Mouse (Mus musculus) hindbrain, embryonic 13.5 days (tissue): ENCODE results near the gene Gm18596. TPM values are rescaled to one million over a fixed set of nuclear protein-coding genes. Genes with fewer than 3 reads are reported as not detected.
A peak's percentile ranks its signal among the peaks of the same experiment; 100 is the strongest.
"Not testable (repeated sequence)": the region's sequence is repeated elsewhere in the genome, so short reads cannot be mapped to it uniquely, and the experiment has no call there.

Experiments used
- ATAC-seq: fragments of 200-750 bp; cut with Nextera tagmentation; 2 replicates; pipeline ENCODE4 v1.8.0; 2017; ENCODE audit warnings: moderate TSS enrichment; ENCODE audit not compliant: low FRiP score
- H3K27ac ChIP-seq: fragments of 300-500 bp; sonication (generic); 2 replicates; pipeline ENCODE4 v1.5.1; 2015; ENCODE audit warnings: inconsistent platforms, mild to moderate bottlenecking, moderate library complexity
- H3K27me3 ChIP-seq: fragments of 300-500 bp; sonication (generic); 2 replicates; pipeline ENCODE4 v1.6.1; 2015; ENCODE audit warnings: mild to moderate bottlenecking, inconsistent platforms
- H3K36me3 ChIP-seq: fragments of 300-500 bp; sonication (generic); 2 replicates; pipeline ENCODE4 v1.6.1; 2015; ENCODE audit warnings: mild to moderate bottlenecking, inconsistent platforms
- H3K4me1 ChIP-seq: fragments of 300-500 bp; sonication (generic); replicated peaks from 2 replicates; pipeline ENCODE4 v1.6.1; 2015; ENCODE audit warnings: inconsistent platforms
- H3K4me2 ChIP-seq: fragments of 300-500 bp; sonication (generic); 2 replicates; pipeline ENCODE4 v1.6.1; 2015; ENCODE audit warnings: inconsistent platforms, mild to moderate bottlenecking, moderate library complexity
- H3K4me3 ChIP-seq: fragments of 300-500 bp; sonication (generic); 2 replicates; pipeline ENCODE4 v1.5.1; 2015; ENCODE audit warnings: mild to moderate bottlenecking, inconsistent platforms
- H3K9ac ChIP-seq: fragments of 300-500 bp; sonication (generic); 2 replicates; pipeline ENCODE4 v1.6.1; 2015; ENCODE audit warnings: mild to moderate bottlenecking, inconsistent platforms
- H3K9me3 ChIP-seq: fragments of 300-500 bp; sonication (generic); 2 replicates; pipeline ENCODE4 v1.6.1; 2016; ENCODE audit warnings: inconsistent platforms
- WGBS: fragments of 180-500 bp; shearing (Covaris S2); methylation state at CpG from one replicate; pipeline ENCODE4 v1.1.7; 2015; 5-methylcytosine and 5-hydroxymethylcytosine counted together
- polyA plus RNA-seq: library from polyadenylated mRNA; unstranded; fragments of >200 nt; fragmentation: Nextera tagmentation; extraction: Ambion mirVana; gene quantifications from 2 replicates; pipeline ENCODE4 v1.2.1, GENCODE M21; 2015

Gene Gm18596
- polyA plus RNA-seq = not detected in 2 replicates

DNA sequence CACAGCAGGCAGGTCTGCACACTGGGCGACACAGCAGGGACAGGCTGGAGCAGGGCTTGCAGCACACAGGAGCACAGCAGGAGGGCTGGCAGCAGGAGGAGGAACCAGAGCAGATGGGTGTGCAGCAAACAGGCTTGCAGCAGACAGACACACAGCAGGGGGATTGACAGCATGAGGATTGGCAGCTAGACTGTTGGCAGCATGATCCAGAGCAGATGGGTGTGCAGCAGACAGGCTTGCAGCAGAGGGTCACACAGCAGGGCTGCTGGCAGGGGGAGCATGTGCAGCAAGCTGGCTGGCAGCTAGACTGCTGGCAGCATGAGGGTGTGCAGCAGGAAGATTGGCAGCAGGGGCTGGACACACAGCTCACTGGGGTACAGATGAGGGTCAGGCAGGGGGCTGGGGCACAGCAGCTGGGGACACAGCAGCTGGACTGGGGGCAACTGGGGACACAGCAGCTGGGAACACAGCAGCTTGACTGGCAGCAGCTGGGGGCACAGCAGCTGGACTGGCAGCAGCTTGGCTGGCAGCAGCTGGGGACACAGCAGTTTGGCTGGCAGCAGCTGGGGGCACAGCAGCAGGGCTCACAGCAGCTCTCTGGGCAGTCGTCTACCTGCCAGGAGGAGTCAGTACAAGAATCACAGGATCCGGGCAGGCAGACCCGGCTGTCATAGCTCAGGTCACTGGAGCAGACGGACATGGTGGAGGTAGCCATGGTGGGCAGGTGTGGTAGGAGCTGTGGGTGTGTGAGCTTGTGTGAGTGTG, at the start of gene Gm18596:
Gene Gm18596, minus strand, starts transcription at position 715 of the 765 bp plus-strand sequence.
- H3K4me1 ChIP-seq, H3K27me3 ChIP-seq, ATAC-seq, H3K4me2 ChIP-seq, H3K4me3 ChIP-seq, H3K9ac ChIP-seq, H3K36me3 ChIP-seq, H3K9me3 ChIP-seq: not testable (repeated sequence)
- 0 out of 2 replicates have a peak within 1 kb of the TSS, but pooled peaks have one; percentile 30 for H3K27ac ChIP-seq
- 51% methylated on average over 5 of the region's 5 CpGs for WGBS

GRCm38 (mm10) chr10:77788621-77789020, 46.2 kb upstream of the Gm18596 start:
- Histone ChIP-seq H3K27ac (no peak overlapping the region), H3K27me3 (no peaks in the 10 kb centered on the region), H3K4me1 (no peaks in the 10 kb centered on the region), H3K4me2 (no peak overlapping the region), H3K36me3 (no peaks in the 10 kb centered on the region), H3K9ac (no peak overlapping the region), H3K9me3 (no peaks in the 10 kb centered on the region), H3K4me3 (no peak overlapping the region)
- ATAC-seq = no peak
- 85% methylated on average over 2 of the region's 2 CpGs for WGBS

DNA sequence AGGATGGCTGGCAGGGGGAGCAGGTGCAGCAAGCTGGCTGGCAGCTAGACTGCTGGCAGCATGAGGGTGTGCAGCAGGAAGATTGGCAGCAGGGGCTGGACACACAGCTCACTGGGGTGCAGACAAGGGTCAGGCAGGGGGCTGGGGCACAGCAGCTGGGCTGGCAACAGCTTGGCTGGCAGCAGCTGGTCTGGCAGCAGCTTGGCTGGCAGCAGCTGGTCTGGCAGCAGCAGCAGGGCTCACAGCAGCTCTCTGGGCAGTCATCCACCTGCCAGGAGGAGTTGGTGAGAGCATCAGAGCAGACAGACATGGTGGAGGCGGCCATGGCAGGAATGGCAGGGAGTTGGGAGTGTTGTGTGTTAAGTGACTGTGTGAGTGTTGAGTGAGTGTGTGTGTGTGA, 45.4 kb upstream of the Gm18596 start, which contains the start of gene Gm7137:
Gene Gm7137, minus strand, starts transcription at position 325 of the 400 bp plus-strand sequence.
- H3K9ac ChIP-seq, H3K4me1 ChIP-seq, H3K4me3 ChIP-seq, H3K27ac ChIP-seq, H3K27me3 ChIP-seq, H3K36me3 ChIP-seq, H3K9me3 ChIP-seq, H3K4me2 ChIP-seq, ATAC-seq: not testable (repeated sequence)
- WGBS = 80% methylated on average over 1 of the region's 1 CpGs

DNA sequence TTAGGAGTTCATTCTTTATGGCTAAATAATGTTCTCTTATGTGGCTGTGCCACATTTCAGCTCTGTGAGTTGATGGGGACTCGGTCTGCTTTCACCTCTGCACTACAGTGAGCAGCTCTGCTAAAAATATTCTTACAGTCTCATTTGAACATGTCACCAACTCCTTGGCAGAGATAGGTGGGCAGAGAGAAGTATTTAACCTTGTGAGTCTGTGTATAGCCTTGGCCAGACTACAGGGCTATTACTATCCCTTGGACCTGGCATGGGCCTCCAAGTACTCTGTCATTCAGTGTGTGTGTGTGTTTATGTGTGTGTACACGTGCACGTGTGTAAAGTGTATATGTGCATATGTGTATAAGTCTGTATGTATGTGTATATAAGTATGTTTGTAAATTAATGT, 41.0 kb upstream of the Gm18596 start:
- not testable (repeated sequence) for H3K9ac ChIP-seq, H3K27ac ChIP-seq, H3K27me3 ChIP-seq, H3K4me2 ChIP-seq, H3K36me3 ChIP-seq, H3K4me1 ChIP-seq, H3K4me3 ChIP-seq, H3K9me3 ChIP-seq, ATAC-seq
- 93% methylated on average over 3 of the region's 3 CpGs for WGBS

DNA sequence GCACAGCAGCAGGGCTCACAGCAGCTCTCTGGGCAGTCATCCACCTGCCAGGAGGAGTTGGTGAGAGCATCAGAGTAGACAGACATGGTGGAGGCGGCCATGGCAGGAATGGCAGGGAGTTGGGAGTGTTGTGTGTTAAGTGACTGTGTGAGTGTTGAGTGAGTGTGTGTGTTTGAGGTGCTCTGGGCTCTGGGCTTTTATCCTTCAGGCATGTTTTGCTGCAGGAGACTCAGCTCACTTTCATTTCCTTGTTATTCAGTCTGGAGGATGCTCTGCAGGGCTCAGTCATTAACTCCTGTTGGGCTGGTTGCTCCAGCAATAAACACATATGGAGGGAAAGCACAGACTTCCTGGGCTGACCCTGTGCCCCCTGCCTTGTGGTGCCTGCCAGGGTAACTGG, 40.0 kb upstream of the Gm18596 start, which contains the start of gene Gm3250:
Gene Gm3250, minus strand, starts transcription at position 101 of the 400 bp plus-strand sequence.
- not testable (repeated sequence) for ATAC-seq, H3K27ac ChIP-seq, H3K4me1 ChIP-seq, H3K4me2 ChIP-seq, H3K9me3 ChIP-seq, H3K27me3 ChIP-seq, H3K9ac ChIP-seq, H3K36me3 ChIP-seq, H3K4me3 ChIP-seq
- WGBS = 78% methylated on average over 1 of the region's 1 CpGs

DNA sequence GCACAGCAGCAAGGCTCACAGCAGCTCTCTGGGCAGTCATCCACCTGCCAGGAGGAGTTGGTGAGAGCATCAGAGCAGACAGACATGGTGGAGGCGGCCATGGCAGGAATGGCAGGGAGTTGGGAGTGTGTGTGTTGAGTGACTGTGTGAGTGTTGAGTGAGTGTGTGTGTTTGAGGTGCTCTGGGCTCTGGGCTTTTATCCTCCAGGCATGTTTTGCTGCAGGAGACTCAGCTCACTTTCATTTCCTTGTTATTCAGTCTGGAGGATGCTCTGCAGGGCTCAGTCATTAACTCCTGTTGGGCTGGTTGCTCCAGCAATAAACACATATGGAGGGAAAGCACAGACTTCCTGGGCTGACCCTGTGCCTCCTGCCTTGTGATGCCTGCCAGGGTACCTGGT, 34.4 kb upstream of the Gm18596 start, which contains the start of gene Gm7138:
Gene Gm7138, minus strand, starts transcription at position 101 of the 400 bp plus-strand sequence.
- not testable (repeated sequence) for H3K27me3 ChIP-seq, H3K9me3 ChIP-seq, H3K4me2 ChIP-seq, H3K4me3 ChIP-seq, H3K27ac ChIP-seq, H3K36me3 ChIP-seq, H3K9ac ChIP-seq, ATAC-seq, H3K4me1 ChIP-seq
- WGBS = 70% methylated on average over 1 of the region's 1 CpGs

GRCm38 (mm10) chr10:77772142-77772541, 29.7 kb upstream of the Gm18596 start:
- H3K36me3 ChIP-seq, H3K4me1 ChIP-seq, H3K4me3 ChIP-seq, H3K9ac ChIP-seq, H3K9me3 ChIP-seq, ATAC-seq, H3K27ac ChIP-seq, H3K27me3 ChIP-seq, H3K4me2 ChIP-seq: not testable (repeated sequence)
- WGBS = 93% methylated on average over 3 of the region's 3 CpGs

- 75% methylated on average over 1 of the region's 1 CpGs for WGBS
- H3K27me3 ChIP-seq, H3K4me3 ChIP-seq, H3K4me1 ChIP-seq, H3K9me3 ChIP-seq, ATAC-seq, H3K9ac ChIP-seq, H3K4me2 ChIP-seq, H3K27ac ChIP-seq, H3K36me3 ChIP-seq: not testable (repeated sequence)
Measured at GRCm38 (mm10) chr10:77771225-77771624, 28.8 kb upstream of the Gm18596 start, which contains the start of gene Gm3238. Gm3238 (minus strand) TSS chr10:77771325.

- H3K36me3 ChIP-seq = no peaks in the 10 kb centered on the region
- no peaks in the 10 kb centered on the region for H3K4me1 ChIP-seq
- H3K4me3 ChIP-seq = no peak overlapping the region
- ATAC-seq = no peak
- no peak overlapping the region for H3K27ac ChIP-seq
- no peak overlapping the region for H3K9ac ChIP-seq
- 81% methylated on average over 1 of the region's 1 CpGs for WGBS
- H3K9me3 ChIP-seq = no peaks in the 10 kb centered on the region
- no peaks in the 10 kb centered on the region for H3K27me3 ChIP-seq
- H3K4me2 ChIP-seq = no peak overlapping the region
Measured at GRCm38 (mm10) chr10:77769727-77770126, 27.3 kb upstream of the Gm18596 start.

GRCm38 (mm10) chr10:77759582-77759981, 17.1 kb upstream of the Gm18596 start, which contains the start of gene Gm3233:
Gm3233 (minus strand) TSS chr10:77759682.
- H3K9ac ChIP-seq, H3K27ac ChIP-seq, H3K4me2 ChIP-seq, H3K27me3 ChIP-seq, ATAC-seq, H3K4me1 ChIP-seq, H3K9me3 ChIP-seq, H3K4me3 ChIP-seq, H3K36me3 ChIP-seq: not testable (repeated sequence)
- no CpG with 5 or more reads among the region's 1 CpGs for WGBS

GRCm38 (mm10) chr10:77753448-77753847, 11.0 kb upstream of the Gm18596 start:
- Histone ChIP-seq H3K9me3 (no peaks in the 10 kb centered on the region), H3K4me1 (no peaks in the 10 kb centered on the region), H3K36me3 (no peaks in the 10 kb centered on the region), H3K9ac (no peak overlapping the region), H3K4me3 (no peak overlapping the region), H3K27ac (no peak overlapping the region), H3K27me3 (no peaks in the 10 kb centered on the region), H3K4me2 (no peak overlapping the region)
- ATAC-seq = no peak

- H3K27ac ChIP-seq, H3K27me3 ChIP-seq, H3K36me3 ChIP-seq, ATAC-seq, H3K4me3 ChIP-seq, H3K9ac ChIP-seq, H3K4me1 ChIP-seq, H3K4me2 ChIP-seq, H3K9me3 ChIP-seq: not testable (repeated sequence)
- WGBS = 63% methylated on average over 3 of the region's 3 CpGs
Measured at GRCm38 (mm10) chr10:77752312-77752711, 9.9 kb upstream of the Gm18596 start.

DNA sequence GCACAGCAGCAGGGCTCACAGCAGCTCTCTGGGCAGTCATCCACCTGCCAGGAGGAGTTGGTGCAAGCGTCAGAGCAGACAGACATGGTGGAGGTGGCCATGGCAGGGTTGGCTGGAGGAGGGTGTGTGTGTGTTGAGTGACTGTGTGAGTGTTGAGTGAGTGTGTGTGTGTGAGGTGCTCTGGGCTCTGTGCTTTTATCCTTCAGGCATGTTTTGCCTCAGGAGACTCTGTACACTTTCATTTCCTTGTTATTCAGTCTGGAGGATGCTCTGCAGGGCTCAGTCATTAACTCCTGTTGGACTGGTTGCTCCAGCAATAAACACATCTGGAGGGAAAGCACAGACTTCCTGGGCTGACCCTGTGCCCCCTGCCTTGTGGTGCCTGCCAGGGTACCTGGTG, 8.8 kb upstream of the Gm18596 start, which contains the start of gene Gm9736:
Gene Gm9736, minus strand, starts transcription at position 101 of the 400 bp plus-strand sequence.
- H3K4me2 ChIP-seq, H3K4me3 ChIP-seq, ATAC-seq, H3K9ac ChIP-seq, H3K27me3 ChIP-seq, H3K4me1 ChIP-seq, H3K27ac ChIP-seq, H3K9me3 ChIP-seq, H3K36me3 ChIP-seq: not testable (repeated sequence)
- 76% methylated on average over 1 of the region's 1 CpGs for WGBS
